Mouse (Mus musculus) CD4-positive naive resting alpha-beta T cell, adult 57 days (primary cell): ENCODE results near the gene Fam76a. TPM values are rescaled to one million over a fixed set of nuclear protein-coding genes. Genes with fewer than 3 reads are reported as not detected.

ENCODE experiments used
- total RNA-seq: library from RNA; stranded (reverse); gene quantifications from one replicate; pipeline ENCODE4 v1.2.4, GENCODE M21; 2023

Fam76a gene
- 36.9 TPM for total RNA-seq

GRCm38 (mm10) chr4:132922558-132923008, at the start of gene Fam76a:
Gene Fam76a (minus strand): TSS chr4:132922558.

GRCm38 (mm10) chr4:132884064-132884843, 38.1 kb downstream of the Fam76a start, which contains the start of gene Stx12:
Gene Stx12 (minus strand): TSS chr4:132884509.

Other genes with a start within 250 kb of the Fam76a start
- gene Xkr8, start 190.0 kb downstream of the Fam76a start, total RNA-seq: 2.2 TPM
- gene Smpdl3b, start 165.3 kb downstream of the Fam76a start, total RNA-seq: 0.30 TPM
- 47.9 TPM for gene Rpa2, start 154.2 kb downstream of the Fam76a start, total RNA-seq
- gene Themis2, start 126.2 kb downstream of the Fam76a start, total RNA-seq: 7.3 TPM
- 43.5 TPM for gene Ppp1r8, start 79.4 kb downstream of the Fam76a start, total RNA-seq
- gene Stx12, start 38.0 kb downstream of the Fam76a start, total RNA-seq: 15.0 TPM
- gene Fgr, start 51.5 kb upstream of the Fam76a start, total RNA-seq: 4.3 TPM
- 63.1 TPM for gene Ahdc1, start 88.7 kb upstream of the Fam76a start, total RNA-seq
- 290 TPM for gene Wasf2, start 207.9 kb upstream of the Fam76a start, total RNA-seq